Comparison of ENCODE assay signal across 24 mouse cellular contexts in genomic region chr11:115454822-115455221, GRCm38 (mm10). TPM values are rescaled to one million over a fixed set of nuclear protein-coding genes. Genes with fewer than 3 reads are reported as not detected.
"Had no signal": no experiment of that assay in that cellular context is flagged by ENCODE, and none has a peak within 500 bp of the region (broad histone marks: within the 10 kb centered on the region; RNA-seq: fewer than 3 reads in every experiment).

No protein-coding gene starts in this region.

RNA-seq across cellular contexts. Expression of gene Slc16a5, which starts 7.5 kb away (rescaled TPM):
- total RNA-seq: gastrocnemius, adult 18-20 months; gastrocnemius, adult 8-10 months; gastrocnemius, postnatal 14 days; heart, adult 8-10 months; heart, postnatal 25 days; layer of hippocampus, postnatal 14 days; layer of hippocampus, postnatal 36 days; left cerebral cortex, adult 18-20 months; left cerebral cortex, adult 8-10 months; left cerebral cortex, postnatal 10 days; left cerebral cortex, postnatal 25 days; left cerebral cortex, postnatal 4 days had no signal
- polyA plus RNA-seq: heart, embryonic 12.5 days; hindbrain, embryonic 10.5 days; hindbrain, embryonic 12.5 days; hindbrain, embryonic 14.5 days; limb, embryonic 15.5 days had no signal

RNA-seq across cellular contexts. Expression of gene Trim80, which starts 14.5 kb away (rescaled TPM):
- total RNA-seq: gastrocnemius, adult 18-20 months; gastrocnemius, adult 8-10 months; gastrocnemius, postnatal 14 days; gastrocnemius, postnatal 36 days; heart, adult 18-20 months; heart, postnatal 10 days; heart, postnatal 25 days; heart, postnatal 4 days; layer of hippocampus, adult 8-10 months; layer of hippocampus, postnatal 14 days; layer of hippocampus, postnatal 36 days; left cerebral cortex, adult 18-20 months; left cerebral cortex, postnatal 25 days had no signal
- polyA plus RNA-seq: hindbrain, embryonic 12.5 days; hindbrain, embryonic 14.5 days; inflammation-experienced regulatory T-cells, adult 6 months; limb, embryonic 11.5 days; limb, embryonic 15.5 days had no signal
